Mouse (Mus musculus): ENCODE measurements around the gene Gm9376.

GRCm38 (mm10) chr14:118307060-118307459 is 40.3 kb downstream of the Gm9376 start:
- TF ChIP-seq CTCF (IDR thresholded peaks at IDR 0.05; ENCODE audit: borderline replicate concordance, insufficient read depth, low read depth, low read length), result no peak
- TF ChIP-seq POLR2A (IDR thresholded peaks at IDR 0.05; ENCODE audit: borderline replicate concordance, insufficient read depth, low read length), result no peak
